Mouse (Mus musculus): ENCODE data around the gene 5330417C22Rik.

The 5330417C22Rik gene

GRCm38 (mm10) chr3:108458380-108458779 is 78.0 kb downstream of the 5330417C22Rik start:
- no peak for DNase-seq

GRCm38 (mm10) chr3:108454172-108454571 is 82.2 kb downstream of the 5330417C22Rik start:
- no peak for DNase-seq

GRCm38 (mm10) chr3:108451969-108452368 is 84.4 kb downstream of the 5330417C22Rik start:
- no peak for DNase-seq

GRCm38 (mm10) chr3:108445366-108445705 is 91.0 kb downstream of the 5330417C22Rik start:
- no peak for DNase-seq

- peak; percentile 91 to 93 for DNase-seq
These were observed 91.5 kb downstream of the 5330417C22Rik start, which contains the start of gene Sars for GRCm38 (mm10) chr3:108444698-108445365. Sars (minus strand) TSS chr3:108445209.

GRCm38 (mm10) chr3:108444029-108444428 is 92.3 kb downstream of the 5330417C22Rik start:
- DNase-seq, result peak; percentile 28 to 30

GRCm38 (mm10) chr3:108436380-108436714 is 100.0 kb downstream of the 5330417C22Rik start:
- DNase-seq, result no peak

GRCm38 (mm10) chr3:108435701-108436379 is 100.5 kb downstream of the 5330417C22Rik start:
- DNase-seq, result no peak

- no peak for DNase-seq
These were observed 102.3 kb downstream of the 5330417C22Rik start for GRCm38 (mm10) chr3:108433881-108434495.

- DNase-seq, result no peak
These were observed 103.0 kb downstream of the 5330417C22Rik start for GRCm38 (mm10) chr3:108433188-108433880.

GRCm38 (mm10) chr3:108432542-108433187 is 103.7 kb downstream of the 5330417C22Rik start:
- DNase-seq, result no peak

- no peak for DNase-seq
These were observed 110.7 kb downstream of the 5330417C22Rik start for GRCm38 (mm10) chr3:108425624-108426018.

- DNase-seq, result no peak
These were observed 111.3 kb downstream of the 5330417C22Rik start for GRCm38 (mm10) chr3:108424944-108425623.

GRCm38 (mm10) chr3:108423844-108424801 is 112.2 kb downstream of the 5330417C22Rik start:
- peak; percentile 75 to 77 for DNase-seq

GRCm38 (mm10) chr3:108423006-108423405 is 113.3 kb downstream of the 5330417C22Rik start:
- DNase-seq, result no peak

GRCm38 (mm10) chr3:108415831-108416223 is 120.5 kb downstream of the 5330417C22Rik start:
- DNase-seq, result peak; percentile 84 to 89

- peak in 1 of 2 experiments; percentile 35 for DNase-seq
These were observed 121.2 kb downstream of the 5330417C22Rik start, which contains the start of gene Celsr2 for GRCm38 (mm10) chr3:108414857-108415830. Celsr2 (minus strand) TSS chr3:108415552.

GRCm38 (mm10) chr3:108413634-108414360 is 122.5 kb downstream of the 5330417C22Rik start:
- DNase-seq, result no peak

- DNase-seq, result peak; percentile 59 to 71
These were observed 124.6 kb downstream of the 5330417C22Rik start for GRCm38 (mm10) chr3:108411754-108412121.
